Mouse (Mus musculus): ENCODE measurements around the gene Mmachc. TPM values are rescaled to one million over a fixed set of nuclear protein-coding genes. Genes with fewer than 3 reads are reported as not detected.
A peak's percentile ranks its signal among the peaks of the same experiment; 100 is the strongest.

The Mmachc gene
- polyA plus RNA-seq, 1 experiment = 12.5 TPM

- H3K36me3 ChIP-seq (ENCODE audit: control insufficient read depth, insufficient read depth) = peaks cover 12% of the 10 kb centered on the region
- H3K79me2 ChIP-seq (ENCODE audit: control insufficient read depth, insufficient read depth) = peaks cover 46% of the 10 kb centered on the region
- peaks cover 35% of the 10 kb centered on the region for H3K79me3 ChIP-seq (ENCODE audit: low read depth)
- no peak for TF ChIP-seq MYOD1 (IDR thresholded peaks at IDR 0.05; ENCODE audit: control insufficient read depth, insufficient read length, low read depth)
- TF ChIP-seq MYOG (IDR thresholded peaks at IDR 0.05; ENCODE audit: control insufficient read depth, extremely low read depth, insufficient read length) = no peak
- no peak for TF ChIP-seq CEBPB (IDR thresholded peaks at IDR 0.05; ENCODE audit: low read depth)
- no peak for TF ChIP-seq FOSL1 (IDR thresholded peaks at IDR 0.05; ENCODE audit: insufficient read depth, low read length, poor library complexity, severe bottlenecking)
- peak; percentile 95 for TF ChIP-seq USF1 (IDR thresholded peaks at IDR 0.05; ENCODE audit: low read depth)
- TF ChIP-seq MAX (IDR thresholded peaks at IDR 0.05) = peak; percentile 63
- TF ChIP-seq CTCF (IDR thresholded peaks at IDR 0.05; ENCODE audit: control insufficient read depth, insufficient read depth, insufficient read length) = no peak
- H3K27me3 ChIP-seq (ENCODE audit: control insufficient read depth, insufficient read depth, insufficient read length) = no peaks in the 10 kb centered on the region
- peak within 1 kb of the TSS; percentile 95 for H3ac ChIP-seq (ENCODE audit: control insufficient read depth, insufficient read length, low read depth)
- H3K4me3 ChIP-seq (ENCODE audit: insufficient read depth, poor library complexity, severe bottlenecking) = peak within 1 kb of the TSS; percentile 61
Measured at GRCm38 (mm10) chr4:116720343-116721097, 12.3 kb upstream of the Mmachc start, which contains the start of gene Tesk2. Gene Tesk2, plus strand, starts transcription at chr4:116720948.

- Histone ChIP-seq H3K79me3 (ENCODE audit: low read depth) (peaks cover 28% of the 10 kb centered on the region), H3K27me3 (ENCODE audit: control insufficient read depth, insufficient read depth, insufficient read length) (no peaks in the 10 kb centered on the region), H3K79me2 (ENCODE audit: control insufficient read depth, insufficient read depth) (peaks cover 35% of the 10 kb centered on the region), H3ac (ENCODE audit: control insufficient read depth, insufficient read length, low read depth) (no peak overlapping the region), H3K36me3 (ENCODE audit: control insufficient read depth, insufficient read depth) (peaks cover 16% of the 10 kb centered on the region), H3K4me3 (ENCODE audit: insufficient read depth, poor library complexity, severe bottlenecking) (no peak overlapping the region)
- TF ChIP-seq MAX (IDR thresholded peaks at IDR 0.05) (no peak), MYOG (IDR thresholded peaks at IDR 0.05; ENCODE audit: control insufficient read depth, extremely low read depth, insufficient read length) (no peak), USF1 (IDR thresholded peaks at IDR 0.05; ENCODE audit: low read depth) (no peak), MYOD1 (IDR thresholded peaks at IDR 0.05; ENCODE audit: control insufficient read depth, insufficient read length, low read depth) (no peak), FOSL1 (IDR thresholded peaks at IDR 0.05; ENCODE audit: insufficient read depth, low read length, poor library complexity, severe bottlenecking) (no peak), CTCF (IDR thresholded peaks at IDR 0.05; ENCODE audit: control insufficient read depth, insufficient read depth, insufficient read length) (no peak), CEBPB (IDR thresholded peaks at IDR 0.05; ENCODE audit: low read depth) (no peak)
Measured at GRCm38 (mm10) chr4:116719396-116719795, 11.2 kb upstream of the Mmachc start.

- no peak overlapping the region for H3ac ChIP-seq (ENCODE audit: control insufficient read depth, insufficient read length, low read depth)
- peaks cover 18% of the 10 kb centered on the region for H3K36me3 ChIP-seq (ENCODE audit: control insufficient read depth, insufficient read depth)
- no peaks in the 10 kb centered on the region for H3K27me3 ChIP-seq (ENCODE audit: control insufficient read depth, insufficient read depth, insufficient read length)
- TF ChIP-seq USF1 (IDR thresholded peaks at IDR 0.05; ENCODE audit: low read depth) (no peak), CEBPB (IDR thresholded peaks at IDR 0.05; ENCODE audit: low read depth) (no peak), MYOG (IDR thresholded peaks at IDR 0.05; ENCODE audit: control insufficient read depth, extremely low read depth, insufficient read length) (no peak), MYOD1 (IDR thresholded peaks at IDR 0.05; ENCODE audit: control insufficient read depth, insufficient read length, low read depth) (no peak), CTCF (IDR thresholded peaks at IDR 0.05; ENCODE audit: control insufficient read depth, insufficient read depth, insufficient read length) (no peak), FOSL1 (IDR thresholded peaks at IDR 0.05; ENCODE audit: insufficient read depth, low read length, poor library complexity, severe bottlenecking) (no peak), MAX (IDR thresholded peaks at IDR 0.05) (no peak)
- H3K79me3 ChIP-seq (ENCODE audit: low read depth) = peaks cover 3% of the 10 kb centered on the region
- H3K79me2 ChIP-seq (ENCODE audit: control insufficient read depth, insufficient read depth) = no peaks in the 10 kb centered on the region
- H3K4me3 ChIP-seq (ENCODE audit: insufficient read depth, poor library complexity, severe bottlenecking) = no peak overlapping the region
Measured at GRCm38 (mm10) chr4:116712536-116712935, 4.3 kb upstream of the Mmachc start.

GRCm38 (mm10) chr4:116710154-116710553 lies 1.9 kb upstream of the Mmachc start:
- no peaks in the 10 kb centered on the region for H3K79me2 ChIP-seq (ENCODE audit: control insufficient read depth, insufficient read depth)
- H3K4me3 ChIP-seq (ENCODE audit: insufficient read depth, poor library complexity, severe bottlenecking) = no peak overlapping the region
- H3K36me3 ChIP-seq (ENCODE audit: control insufficient read depth, insufficient read depth) = peaks cover 8% of the 10 kb centered on the region
- H3K27me3 ChIP-seq (ENCODE audit: control insufficient read depth, insufficient read depth, insufficient read length) = no peaks in the 10 kb centered on the region
- H3K79me3 ChIP-seq (ENCODE audit: low read depth) = peaks cover 3% of the 10 kb centered on the region
- H3ac ChIP-seq (ENCODE audit: control insufficient read depth, insufficient read length, low read depth) = no peak overlapping the region
- no peak for TF ChIP-seq MYOG (IDR thresholded peaks at IDR 0.05; ENCODE audit: control insufficient read depth, extremely low read depth, insufficient read length)
- no peak for TF ChIP-seq CTCF (IDR thresholded peaks at IDR 0.05; ENCODE audit: control insufficient read depth, insufficient read depth, insufficient read length)
- no peak for TF ChIP-seq MYOD1 (IDR thresholded peaks at IDR 0.05; ENCODE audit: control insufficient read depth, insufficient read length, low read depth)
- no peak for TF ChIP-seq USF1 (IDR thresholded peaks at IDR 0.05; ENCODE audit: low read depth)
- no peak for TF ChIP-seq MAX (IDR thresholded peaks at IDR 0.05)
- TF ChIP-seq FOSL1 (IDR thresholded peaks at IDR 0.05; ENCODE audit: insufficient read depth, low read length, poor library complexity, severe bottlenecking) = no peak
- no peak for TF ChIP-seq CEBPB (IDR thresholded peaks at IDR 0.05; ENCODE audit: low read depth)

- H3K36me3 ChIP-seq (ENCODE audit: control insufficient read depth, insufficient read depth) = peaks cover 15% of the 10 kb centered on the region
- H3K79me3 ChIP-seq (ENCODE audit: low read depth) = peaks cover 3% of the 10 kb centered on the region
- peak overlapping the region; percentile 40 for H3K4me3 ChIP-seq (ENCODE audit: insufficient read depth, poor library complexity, severe bottlenecking)
- no peaks in the 10 kb centered on the region for H3K27me3 ChIP-seq (ENCODE audit: control insufficient read depth, insufficient read depth, insufficient read length)
- H3K79me2 ChIP-seq (ENCODE audit: control insufficient read depth, insufficient read depth) = no peaks in the 10 kb centered on the region
- H3ac ChIP-seq (ENCODE audit: control insufficient read depth, insufficient read length, low read depth) = peak overlapping the region; percentile 65
- TF ChIP-seq USF1 (IDR thresholded peaks at IDR 0.05; ENCODE audit: low read depth) = no peak
- no peak for TF ChIP-seq MYOD1 (IDR thresholded peaks at IDR 0.05; ENCODE audit: control insufficient read depth, insufficient read length, low read depth)
- no peak for TF ChIP-seq MAX (IDR thresholded peaks at IDR 0.05)
- no peak for TF ChIP-seq MYOG (IDR thresholded peaks at IDR 0.05; ENCODE audit: control insufficient read depth, extremely low read depth, insufficient read length)
- TF ChIP-seq FOSL1 (IDR thresholded peaks at IDR 0.05; ENCODE audit: insufficient read depth, low read length, poor library complexity, severe bottlenecking) = no peak
- no peak for TF ChIP-seq CEBPB (IDR thresholded peaks at IDR 0.05; ENCODE audit: low read depth)
- TF ChIP-seq CTCF (IDR thresholded peaks at IDR 0.05; ENCODE audit: control insufficient read depth, insufficient read depth, insufficient read length) = no peak
Measured at GRCm38 (mm10) chr4:116708791-116709390, 685 bp upstream of the Mmachc start.

Measured in C2C12 (cell line).